Mouse (Mus musculus): ENCODE data around the gene Ak8.

The Ak8 gene

GRCm38 (mm10) chr2:28792931-28793610 lies 93.1 kb downstream of the Ak8 start:
- in situ Hi-C loops (cut with MboI, MseI): no loop called here

GRCm38 (mm10) chr2:28794623-28795022 lies 94.7 kb downstream of the Ak8 start:
- in situ Hi-C loops (cut with MboI, MseI): no loop called here

GRCm38 (mm10) chr2:28796298-28796697 lies 96.3 kb downstream of the Ak8 start:
- in situ Hi-C loops (cut with MboI, MseI): no loop called here

- in situ Hi-C loops (cut with MboI, MseI): no loop called here
Measured at GRCm38 (mm10) chr2:28797490-28798106, 97.6 kb downstream of the Ak8 start.

- in situ Hi-C loops (cut with MboI, MseI): no loop called here
Measured at GRCm38 (mm10) chr2:28798390-28798789, 98.4 kb downstream of the Ak8 start.

GRCm38 (mm10) chr2:28799575-28799974 lies 99.6 kb downstream of the Ak8 start:
- in situ Hi-C loops (cut with MboI, MseI): no loop called here

GRCm38 (mm10) chr2:28803406-28803805 lies 103.4 kb downstream of the Ak8 start:
- in situ Hi-C loops (cut with MboI, MseI): no loop called here

GRCm38 (mm10) chr2:28808841-28809240 lies 108.9 kb downstream of the Ak8 start:
- in situ Hi-C loops (cut with MboI, MseI): no loop called here

GRCm38 (mm10) chr2:28810260-28811013 lies 110.5 kb downstream of the Ak8 start:
- in situ Hi-C loops (cut with MboI, MseI): no loop called here

- in situ Hi-C loops (cut with MboI, MseI): no loop called here
Measured at GRCm38 (mm10) chr2:28818866-28819265, 118.9 kb downstream of the Ak8 start.

GRCm38 (mm10) chr2:28829265-28829664 lies 129.3 kb downstream of the Ak8 start:
- in situ Hi-C loops (cut with MboI, MseI): no loop called here

- in situ Hi-C loops (cut with MboI, MseI): loop anchor here (10.0 kb wide), 1 partner anchor 778 kb away; the partner anchor contains the start of gene Rapgef1
Measured at GRCm38 (mm10) chr2:28836181-28836940, 136.4 kb downstream of the Ak8 start.

GRCm38 (mm10) chr2:28839501-28840221 lies 139.7 kb downstream of the Ak8 start:
- in situ Hi-C loops (cut with MboI, MseI): loop anchor here (5.0 to 10.0 kb wide), 2 partner anchors 218 to 775 kb away; partner anchors contain the start of genes Cfap77 and Rapgef1

GRCm38 (mm10) chr2:28840222-28840951 lies 140.4 kb downstream of the Ak8 start, which contains the start of the genes Gtf3c4 and Ddx31:
TSS of gene Gtf3c4 (minus strand) at chr2:28840360.
TSS of gene Ddx31 (plus strand) at chr2:28840406.
- in situ Hi-C loops (cut with MboI, MseI): loop anchor here (5.0 kb wide), 1 partner anchor 217 kb away; the partner anchor contains the start of gene Cfap77

GRCm38 (mm10) chr2:28842042-28842441 lies 142.1 kb downstream of the Ak8 start:
- in situ Hi-C loops (cut with MboI, MseI): loop anchor here (5.0 kb wide), 1 partner anchor 215 kb away; the partner anchor contains the start of gene Cfap77

- in situ Hi-C loops (cut with MboI, MseI): no loop called here
Measured at GRCm38 (mm10) chr2:28848879-28849278, 148.9 kb downstream of the Ak8 start.

GRCm38 (mm10) chr2:28852594-28852993 lies 152.6 kb downstream of the Ak8 start:
- in situ Hi-C loops (cut with MboI, MseI): no loop called here

GRCm38 (mm10) chr2:28855773-28856172 lies 155.8 kb downstream of the Ak8 start:
- in situ Hi-C loops (cut with MboI, MseI): no loop called here

GRCm38 (mm10) chr2:28859303-28859702 lies 159.3 kb downstream of the Ak8 start:
- in situ Hi-C loops (cut with MboI, MseI): no loop called here
